Mouse (Mus musculus) MEL (cell line): ENCODE measurements around the gene Mcat.

Experiments
- CTCF ChIP-seq, 3 experiments: IDR thresholded peaks in 2 of 3; conservative IDR thresholded peaks in 1 of 3; 2 replicates each; pipeline ENCODE4 v1.5.1; 2011 to 2012; ENCODE audit warnings: low read length in 3 of 3, low read depth in 2 of 3, mild to moderate bottlenecking in 2 of 3, improper control_type of control experiment in 1 of 3, inconsistent platforms in 1 of 3, mixed read lengths in 1 of 3, moderate library complexity in 1 of 3; ENCODE audit not compliant: control insufficient read depth in 1 of 3, insufficient read depth in 1 of 3, poor library complexity in 1 of 3, severe bottlenecking in 1 of 3
- EP300 ChIP-seq, 2 experiments: IDR thresholded peaks; 2 replicates each; pipeline ENCODE4 v1.6.1; 2011; ENCODE audit warnings: improper control_type of control experiment in 2 of 2, low read length in 2 of 2, low read depth in 1 of 2, mild to moderate bottlenecking in 1 of 2
- POLR2A ChIP-seq, 2 experiments: IDR thresholded peaks; 2 replicates each; pipeline ENCODE4 v1.6.1; 2011 to 2012; ENCODE audit warnings: low read length in 2 of 2, mild to moderate bottlenecking in 2 of 2, control low read depth in 1 of 2, improper control_type of control experiment in 1 of 2, low read depth in 1 of 2, moderate library complexity in 1 of 2; ENCODE audit not compliant: control insufficient read depth in 1 of 2, insufficient read depth in 1 of 2, poor library complexity in 1 of 2
- POLR2AphosphoS5 ChIP-seq: IDR thresholded peaks from 2 replicates; pipeline ENCODE4 v1.6.1; 2012; ENCODE audit warnings: low read depth, borderline replicate concordance, mild to moderate bottlenecking, inconsistent platforms, low read length, moderate library complexity, mixed read lengths
- RCOR1 ChIP-seq: IDR thresholded peaks from 2 replicates; pipeline ENCODE4 v1.6.1; 2012; ENCODE audit warnings: low read depth, mild to moderate bottlenecking, inconsistent platforms, low read length, improper control_type of control experiment
- ZMIZ1 ChIP-seq: IDR thresholded peaks from 2 replicates; pipeline ENCODE4 v1.6.1; 2012; ENCODE audit warnings: low read depth, mild to moderate bottlenecking, inconsistent platforms, low read length, improper control_type of control experiment, moderate library complexity

DNA sequence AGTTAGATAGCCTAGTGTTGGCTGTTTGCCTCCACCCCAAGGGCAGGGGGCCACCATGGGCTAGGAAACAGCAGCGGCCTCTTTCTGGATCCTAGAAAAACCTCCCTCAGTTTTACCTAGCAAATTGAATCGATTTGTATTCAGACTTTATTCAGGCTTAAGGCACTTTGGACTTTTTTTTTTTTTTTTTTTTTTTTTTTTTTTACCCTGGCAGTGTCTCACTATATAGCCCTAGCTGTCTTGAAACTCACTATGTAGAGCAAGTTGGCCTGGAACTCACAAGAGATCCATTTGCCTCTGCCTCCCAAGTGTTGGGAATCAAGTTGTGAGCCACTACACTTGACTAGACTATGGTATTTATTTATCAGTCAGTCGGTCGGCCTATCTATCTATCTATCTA is 33.2 kb upstream of the Mcat start:
- TF ChIP-seq POLR2AphosphoS5 (no peak), RCOR1 (no peak), CTCF (IDR thresholded peaks at IDR 0.05 in 2 of 3, conservative IDR thresholded peaks at IDR 0.05 in 1 of 3; ENCODE audit: control insufficient read depth in 1 of 3, insufficient read depth in 1 of 3, low read depth in 2 of 3, low read length in 3 of 3, poor library complexity in 1 of 3, severe bottlenecking in 1 of 3) (no peak), POLR2A (IDR thresholded peaks at IDR 0.05; ENCODE audit: control insufficient read depth in 1 of 2, insufficient read depth in 1 of 2, low read depth in 1 of 2, low read length in 2 of 2, poor library complexity in 1 of 2) (no peak), ZMIZ1 (no peak), EP300 (IDR thresholded peaks at IDR 0.05; ENCODE audit: low read depth in 1 of 2, low read length in 2 of 2) (no peak)
